Mouse (Mus musculus) liver, embryonic 14.5 days (tissue): ENCODE data around the gene Ifit1.

Source experiments
- CTCF ChIP-seq: IDR thresholded peaks from 2 replicates; pipeline ENCODE4 v1.5.1; 2016; ENCODE audit warnings: antibody characterized with exemption, low read depth, control low read depth
- EP300 ChIP-seq: IDR thresholded peaks from 2 replicates; pipeline ENCODE4 v1.6.1; 2016; ENCODE audit warnings: antibody characterized with exemption, low read depth

- no peak for TF ChIP-seq CTCF
- no peak for TF ChIP-seq EP300
These were observed 43.9 kb upstream of the Ifit1 start for GRCm38 (mm10) chr19:34596811-34597210.
